Mouse (Mus musculus): Measurements from ENCODE around the gene Yeats4. TPM values are rescaled to one million over a fixed set of nuclear protein-coding genes. Genes with fewer than 3 reads are reported as not detected.
"Not testable (repeated sequence)": the region's sequence is repeated elsewhere in the genome, so short reads cannot be mapped to it uniquely, and the experiment has no call there.

Gene Yeats4
- polyA plus RNA-seq, 1 experiment from 2014 or later = 143 TPM

GRCm38 (mm10) chr10:117208787-117209186 is 15.5 kb downstream of the Yeats4 start:
- 92% methylated on average over 6 of the region's 6 CpGs for WGBS
- H3K9ac ChIP-seq (ENCODE audit: low read length); H3K27ac ChIP-seq (ENCODE audit: low read depth, low read length); H3K9me3 ChIP-seq (replicated peaks; ENCODE audit: control insufficient read depth, low read length); H3K4me1 ChIP-seq (ENCODE audit: control insufficient read depth, insufficient read depth, low read length); H3K4me3 ChIP-seq (ENCODE audit: low read depth, low read length); H3K4me2 ChIP-seq (ENCODE audit: low read length); DNase-seq (ENCODE audit: low spot score); H3K27me3 ChIP-seq (replicated peaks; ENCODE audit: control insufficient read depth, insufficient read depth, low read length): not testable (repeated sequence)
- H3K36me3 ChIP-seq (ENCODE audit: control insufficient read depth, insufficient read depth, low read length) = peaks cover 11% of the 10 kb centered on the region; the same call in 1 of the 2 replicates
- peak; percentile 25; the same call in 1 of the 2 replicates for ATAC-seq

GRCm38 (mm10) chr10:117208221-117208620 is 16.1 kb downstream of the Yeats4 start:
- peaks cover 9% of the 10 kb centered on the region; the same call in 1 of the 2 replicates for H3K36me3 ChIP-seq (ENCODE audit: control insufficient read depth, insufficient read depth, low read length)
- no peaks in the 10 kb centered on the region for H3K4me1 ChIP-seq (ENCODE audit: control insufficient read depth, insufficient read depth, low read length)
- H3K4me2 ChIP-seq (ENCODE audit: low read length) = no peak overlapping the region
- H3K27me3 ChIP-seq (replicated peaks; ENCODE audit: control insufficient read depth, insufficient read depth, low read length) = no peaks in the 10 kb centered on the region
- DNase-seq (ENCODE audit: low spot score) (no peak), ATAC-seq (no peak)
- H3K9ac ChIP-seq (ENCODE audit: low read length) = no peak overlapping the region
- H3K4me3 ChIP-seq (ENCODE audit: low read depth, low read length) = no peak overlapping the region
- WGBS = 83% methylated on average over 15 of the region's 15 CpGs
- H3K27ac ChIP-seq (ENCODE audit: low read depth, low read length) = no peak overlapping the region
- H3K9me3 ChIP-seq (replicated peaks; ENCODE audit: control insufficient read depth, low read length) = no peaks in the 10 kb centered on the region

- H3K4me3 ChIP-seq (ENCODE audit: low read depth, low read length) = no peak overlapping the region
- ATAC-seq (no peak), DNase-seq (ENCODE audit: low spot score) (no peak)
- H3K27me3 ChIP-seq (replicated peaks; ENCODE audit: control insufficient read depth, insufficient read depth, low read length) = no peaks in the 10 kb centered on the region
- no peaks in the 10 kb centered on the region for H3K9me3 ChIP-seq (replicated peaks; ENCODE audit: control insufficient read depth, low read length)
- WGBS = 89% methylated on average over 3 of the region's 3 CpGs
- no peak overlapping the region for H3K4me2 ChIP-seq (ENCODE audit: low read length)
- no peaks in the 10 kb centered on the region for H3K36me3 ChIP-seq (ENCODE audit: control insufficient read depth, insufficient read depth, low read length)
- no peak overlapping the region for H3K9ac ChIP-seq (ENCODE audit: low read length)
- H3K27ac ChIP-seq (ENCODE audit: low read depth, low read length) = no peak overlapping the region
- H3K4me1 ChIP-seq (ENCODE audit: control insufficient read depth, insufficient read depth, low read length) = no peaks in the 10 kb centered on the region
Measured at GRCm38 (mm10) chr10:117206070-117206469, 18.2 kb downstream of the Yeats4 start.

- no peak overlapping the region for H3K4me3 ChIP-seq (ENCODE audit: low read depth, low read length)
- no peak overlapping the region for H3K9ac ChIP-seq (ENCODE audit: low read length)
- H3K36me3 ChIP-seq (ENCODE audit: control insufficient read depth, insufficient read depth, low read length) = no peaks in the 10 kb centered on the region
- DNase-seq (ENCODE audit: low spot score) (no peak), ATAC-seq (no peak)
- H3K4me2 ChIP-seq (ENCODE audit: low read length) = no peak overlapping the region
- H3K4me1 ChIP-seq (ENCODE audit: control insufficient read depth, insufficient read depth, low read length) = no peaks in the 10 kb centered on the region
- 84% methylated on average over 2 of the region's 2 CpGs for WGBS
- no peaks in the 10 kb centered on the region for H3K27me3 ChIP-seq (replicated peaks; ENCODE audit: control insufficient read depth, insufficient read depth, low read length)
- H3K9me3 ChIP-seq (replicated peaks; ENCODE audit: control insufficient read depth, low read length) = no peaks in the 10 kb centered on the region
- H3K27ac ChIP-seq (ENCODE audit: low read depth, low read length) = no peak overlapping the region
Measured at GRCm38 (mm10) chr10:117203558-117203981, 20.7 kb downstream of the Yeats4 start.

- DNase-seq (ENCODE audit: low spot score) = no peak
- Histone ChIP-seq H3K27ac (ENCODE audit: low read depth, low read length) (no peak overlapping the region), H3K4me1 (ENCODE audit: control insufficient read depth, insufficient read depth, low read length) (no peaks in the 10 kb centered on the region), H3K27me3 (replicated peaks; ENCODE audit: control insufficient read depth, insufficient read depth, low read length) (no peaks in the 10 kb centered on the region), H3K4me2 (ENCODE audit: low read length) (no peak overlapping the region), H3K9me3 (replicated peaks; ENCODE audit: control insufficient read depth, low read length) (no peaks in the 10 kb centered on the region), H3K9ac (ENCODE audit: low read length) (no peak overlapping the region), H3K36me3 (ENCODE audit: control insufficient read depth, insufficient read depth, low read length) (no peaks in the 10 kb centered on the region), H3K4me3 (ENCODE audit: low read depth, low read length) (no peak overlapping the region)
- no peak for ATAC-seq
- 91% methylated on average over 17 of the region's 17 CpGs for WGBS
Measured at GRCm38 (mm10) chr10:117202981-117203557, 21.2 kb downstream of the Yeats4 start.

GRCm38 (mm10) chr10:117199701-117200100 is 24.6 kb downstream of the Yeats4 start:
- Histone ChIP-seq H3K27me3 (replicated peaks; ENCODE audit: control insufficient read depth, insufficient read depth, low read length) (no peaks in the 10 kb centered on the region), H3K4me1 (ENCODE audit: control insufficient read depth, insufficient read depth, low read length) (no peaks in the 10 kb centered on the region), H3K36me3 (ENCODE audit: control insufficient read depth, insufficient read depth, low read length) (no peaks in the 10 kb centered on the region), H3K9ac (ENCODE audit: low read length) (no peak overlapping the region), H3K4me3 (ENCODE audit: low read depth, low read length) (no peak overlapping the region), H3K9me3 (replicated peaks; ENCODE audit: control insufficient read depth, low read length) (no peaks in the 10 kb centered on the region), H3K27ac (ENCODE audit: low read depth, low read length) (no peak overlapping the region), H3K4me2 (ENCODE audit: low read length) (no peak overlapping the region)
- WGBS = 84% methylated on average over 3 of the region's 3 CpGs
- no peak for DNase-seq (ENCODE audit: low spot score)
- ATAC-seq = no peak

GRCm38 (mm10) chr10:117196696-117197095 is 27.6 kb downstream of the Yeats4 start:
- H3K4me3 ChIP-seq (ENCODE audit: low read depth, low read length) = no peak overlapping the region
- DNase-seq (ENCODE audit: low spot score) (no peak), ATAC-seq (no peak)
- WGBS = 86% methylated on average over 3 of the region's 3 CpGs
- no peaks in the 10 kb centered on the region for H3K27me3 ChIP-seq (replicated peaks; ENCODE audit: control insufficient read depth, insufficient read depth, low read length)
- H3K9me3 ChIP-seq (replicated peaks; ENCODE audit: control insufficient read depth, low read length) = no peaks in the 10 kb centered on the region
- no peak overlapping the region for H3K9ac ChIP-seq (ENCODE audit: low read length)
- no peaks in the 10 kb centered on the region for H3K36me3 ChIP-seq (ENCODE audit: control insufficient read depth, insufficient read depth, low read length)
- no peak overlapping the region for H3K27ac ChIP-seq (ENCODE audit: low read depth, low read length)
- H3K4me1 ChIP-seq (ENCODE audit: control insufficient read depth, insufficient read depth, low read length) = no peaks in the 10 kb centered on the region
- no peak overlapping the region for H3K4me2 ChIP-seq (ENCODE audit: low read length)

GRCm38 (mm10) chr10:117195748-117196147 is 28.6 kb downstream of the Yeats4 start:
- DNase-seq (ENCODE audit: low spot score) (no peak), ATAC-seq (no peak)
- H3K36me3 ChIP-seq (ENCODE audit: control insufficient read depth, insufficient read depth, low read length) = no peaks in the 10 kb centered on the region
- no peaks in the 10 kb centered on the region for H3K27me3 ChIP-seq (replicated peaks; ENCODE audit: control insufficient read depth, insufficient read depth, low read length)
- no peak overlapping the region for H3K9ac ChIP-seq (ENCODE audit: low read length)
- no peaks in the 10 kb centered on the region for H3K9me3 ChIP-seq (replicated peaks; ENCODE audit: control insufficient read depth, low read length)
- H3K4me2 ChIP-seq (ENCODE audit: low read length) = no peak overlapping the region
- no peak overlapping the region for H3K4me3 ChIP-seq (ENCODE audit: low read depth, low read length)
- no peak overlapping the region for H3K27ac ChIP-seq (ENCODE audit: low read depth, low read length)
- WGBS = 94% methylated on average over 4 of the region's 4 CpGs
- H3K4me1 ChIP-seq (ENCODE audit: control insufficient read depth, insufficient read depth, low read length) = no peaks in the 10 kb centered on the region

- ATAC-seq (no peak), DNase-seq (ENCODE audit: low spot score) (no peak)
- Histone ChIP-seq H3K4me3 (ENCODE audit: low read depth, low read length) (no peak overlapping the region), H3K9ac (ENCODE audit: low read length) (no peak overlapping the region), H3K4me1 (ENCODE audit: control insufficient read depth, insufficient read depth, low read length) (no peaks in the 10 kb centered on the region), H3K27me3 (replicated peaks; ENCODE audit: control insufficient read depth, insufficient read depth, low read length) (no peaks in the 10 kb centered on the region), H3K9me3 (replicated peaks; ENCODE audit: control insufficient read depth, low read length) (no peaks in the 10 kb centered on the region), H3K36me3 (ENCODE audit: control insufficient read depth, insufficient read depth, low read length) (no peaks in the 10 kb centered on the region), H3K27ac (ENCODE audit: low read depth, low read length) (no peak overlapping the region), H3K4me2 (ENCODE audit: low read length) (no peak overlapping the region)
- WGBS = 94% methylated on average over 12 of the region's 12 CpGs
Measured at GRCm38 (mm10) chr10:117195005-117195404, 29.3 kb downstream of the Yeats4 start.
